Mouse (Mus musculus): ENCODE data around the gene Nkrf. TPM values are rescaled to one million over a fixed set of nuclear protein-coding genes. Genes with fewer than 3 reads are reported as not detected.
"Not testable (repeated sequence)": the region's sequence is repeated elsewhere in the genome, so short reads cannot be mapped to it uniquely, and the experiment has no call there.

Nkrf gene
- total and polyA plus RNA-seq, 3 experiments: 9.5 to 59.3 (median 14.1) TPM

GRCm38 (mm10) chrX:36898931-36899330 lies 3.8 kb downstream of the Nkrf start:
- H3K36me3 ChIP-seq (ENCODE audit: control insufficient read depth in 1 of 2, insufficient read depth in 2 of 2, low read length in 2 of 2): peaks cover 0 to 13% of the 10 kb centered on the region in 2 experiments; a peak in 2 of 4 replicates
- not testable (repeated sequence) for H3K27ac ChIP-seq (ENCODE audit: control insufficient read depth, low read depth, low read length); H3K9me3 ChIP-seq (replicated peaks; ENCODE audit: insufficient read depth, low read length); H3K4me3 ChIP-seq (ENCODE audit: control insufficient read depth in 1 of 2, insufficient read depth in 1 of 2, low read depth in 2 of 2, low read length in 2 of 2); H3K4me1 ChIP-seq (ENCODE audit: control insufficient read depth in 1 of 2, insufficient read depth in 2 of 2, low read length in 2 of 2); H3K27me3 ChIP-seq (ENCODE audit: control insufficient read depth in 1 of 2, insufficient read depth in 2 of 2, low read length in 2 of 2); H3K9ac ChIP-seq (ENCODE audit: control insufficient read depth, low read depth, low read length, poor library complexity, severe bottlenecking)
- TF ChIP-seq RAD21 (IDR thresholded peaks at IDR 0.05; ENCODE audit: low read depth, low read length): peak; percentile 11; the same call in 1 of the 2 replicates
- peak; percentile 22 to 58 (median 38); a peak in 4 of 6 replicates for TF ChIP-seq CTCF (IDR thresholded peaks at IDR 0.05 in 2 of 3, conservative IDR thresholded peaks at IDR 0.05 in 1 of 3; ENCODE audit: control insufficient read depth in 1 of 3, insufficient read depth in 1 of 3, low read depth in 2 of 3, low read length in 3 of 3, poor library complexity in 1 of 3, severe bottlenecking in 1 of 3)
- 0 out of 2 replicates have a peak, but pooled peaks have one; percentile 44 for TF ChIP-seq MYC (IDR thresholded peaks at IDR 0.05; ENCODE audit: low read depth, low read length)
- H3K79me2 ChIP-seq (ENCODE audit: control insufficient read depth, insufficient read depth, low read length, poor library complexity): peaks cover 45% of the 10 kb centered on the region
- DNase-seq (ENCODE audit: low read depth, low spot score): peak; percentile 60

DNA sequence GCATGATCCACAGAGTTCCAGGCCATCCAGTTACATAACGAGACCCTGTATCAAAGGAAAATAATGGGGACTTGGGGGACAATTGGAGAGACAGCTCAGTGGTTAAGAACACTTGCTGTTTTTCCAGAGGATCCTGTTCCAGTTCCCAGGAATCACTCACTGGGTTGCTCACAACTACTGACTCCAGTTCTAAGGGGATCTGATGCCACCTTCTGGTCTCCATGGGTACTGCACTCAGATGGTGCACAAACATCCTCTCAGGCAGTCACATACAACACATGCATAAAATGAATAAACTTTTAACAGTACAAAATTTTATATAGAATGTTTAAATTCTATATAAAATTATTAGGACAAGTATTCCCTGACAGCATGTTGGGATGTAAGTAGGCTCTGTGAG lies 18.0 kb downstream of the Nkrf start:
- peak; percentile 44 for DNase-seq (ENCODE audit: low read depth, low spot score)
- H3K79me2 ChIP-seq (ENCODE audit: control insufficient read depth, insufficient read depth, low read length, poor library complexity): no peaks in the 10 kb centered on the region
- H3K27ac ChIP-seq (ENCODE audit: control insufficient read depth, low read depth, low read length): no peak overlapping the region
- H3K9me3 ChIP-seq (replicated peaks; ENCODE audit: insufficient read depth, low read length): no peaks in the 10 kb centered on the region
- H3K36me3 ChIP-seq (ENCODE audit: control insufficient read depth in 1 of 2, insufficient read depth in 2 of 2, low read length in 2 of 2): peaks cover 0 to 5% of the 10 kb centered on the region in 2 experiments; a peak in 2 of 4 replicates
- peak; percentile 9 for TF ChIP-seq RAD21 (IDR thresholded peaks at IDR 0.05; ENCODE audit: low read depth, low read length)
- TF ChIP-seq ETS1 (IDR thresholded peaks at IDR 0.05; ENCODE audit: low read depth, low read length): no peak
- no peak for TF ChIP-seq GATA1 (IDR thresholded peaks at IDR 0.05; ENCODE audit: low read depth, low read length)
- TF ChIP-seq CTCF (IDR thresholded peaks at IDR 0.05 in 2 of 3, conservative IDR thresholded peaks at IDR 0.05 in 1 of 3; ENCODE audit: control insufficient read depth in 1 of 3, insufficient read depth in 1 of 3, low read depth in 2 of 3, low read length in 3 of 3, poor library complexity in 1 of 3, severe bottlenecking in 1 of 3): peak in 2 of 3 experiments; percentile 28 to 40; a peak in 5 of 6 replicates
- TF ChIP-seq ZMIZ1 (IDR thresholded peaks at IDR 0.05; ENCODE audit: low read depth, low read length): no peak
- no peak for TF ChIP-seq ZNF384 (IDR thresholded peaks at IDR 0.05; ENCODE audit: low read depth, low read length)
- TF ChIP-seq EP300 (IDR thresholded peaks at IDR 0.05; ENCODE audit: low read depth in 1 of 2, low read length in 2 of 2): no peak
- no peak for TF ChIP-seq SMC3 (IDR thresholded peaks at IDR 0.05; ENCODE audit: low read depth, low read length)
- no peak for TF ChIP-seq HCFC1 (IDR thresholded peaks at IDR 0.05; ENCODE audit: low read depth, low read length)
- no peak for TF ChIP-seq MAZ (IDR thresholded peaks at IDR 0.05; ENCODE audit: low read depth, low read length)
- no peak for TF ChIP-seq USF2 (IDR thresholded peaks at IDR 0.05; ENCODE audit: borderline replicate concordance in 1 of 2, insufficient read depth in 1 of 2, low read depth in 1 of 2, low read length in 2 of 2)
- TF ChIP-seq USF1 (IDR thresholded peaks at IDR 0.05; ENCODE audit: low read depth, low read length): no peak
- TF ChIP-seq NELFE (IDR thresholded peaks at IDR 0.05; ENCODE audit: low read depth, low read length): no peak
- H3K4me3 ChIP-seq (ENCODE audit: control insufficient read depth in 1 of 2, insufficient read depth in 1 of 2, low read depth in 2 of 2, low read length in 2 of 2): no peak overlapping the region
- H3K27me3 ChIP-seq (ENCODE audit: control insufficient read depth in 1 of 2, insufficient read depth in 2 of 2, low read length in 2 of 2): no peaks in the 10 kb centered on the region
- H3K9ac ChIP-seq (ENCODE audit: control insufficient read depth, low read depth, low read length, poor library complexity, severe bottlenecking): no peak overlapping the region
- no peaks in the 10 kb centered on the region for H3K4me1 ChIP-seq (ENCODE audit: control insufficient read depth in 1 of 2, insufficient read depth in 2 of 2, low read length in 2 of 2)
